Mouse (Mus musculus): ENCODE results near the gene Tdrd1.

DNA sequence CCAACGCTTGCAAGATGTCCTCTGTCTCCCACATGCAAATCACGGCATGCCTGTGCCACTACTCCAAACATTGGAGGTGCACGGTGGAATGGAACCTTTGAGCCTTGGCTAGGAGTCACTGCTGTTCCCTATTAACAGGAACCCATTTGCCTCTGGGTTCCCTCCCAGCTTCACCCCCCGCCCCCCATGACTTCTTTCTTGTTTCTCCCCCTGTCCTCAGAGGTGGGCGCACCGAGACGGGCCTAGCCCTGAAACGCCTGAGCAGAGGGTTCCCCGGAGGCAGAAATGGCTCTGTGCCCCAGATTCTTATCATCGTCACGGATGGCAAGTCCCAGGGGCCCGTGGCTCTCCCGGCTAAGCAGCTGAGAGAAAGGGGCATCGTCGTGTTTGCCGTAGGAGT, 71.6 kb downstream of the Tdrd1 start:
- no peak for TF ChIP-seq USF1 (IDR thresholded peaks at IDR 0.05; ENCODE audit: low read depth)
- no peak for TF ChIP-seq MAX (IDR thresholded peaks at IDR 0.05; ENCODE audit: low read depth)
- TF ChIP-seq POLR2A (IDR thresholded peaks at IDR 0.05; ENCODE audit: insufficient read length, low read depth), result no peak
- TF ChIP-seq CEBPB (IDR thresholded peaks at IDR 0.05; ENCODE audit: insufficient read depth, poor library complexity, severe bottlenecking), result no peak
